Mouse (Mus musculus): ENCODE measurements around the gene Ext2.

The Ext2 gene

GRCm38 (mm10) chr2:93682601-93683202 lies 139.7 kb downstream of the Ext2 start:
- DNase-seq (ENCODE audit: low read depth, low spot score) = no peak

GRCm38 (mm10) chr2:93681321-93681720 lies 141.0 kb downstream of the Ext2 start:
- DNase-seq (ENCODE audit: low read depth, low spot score) = no peak

GRCm38 (mm10) chr2:93677231-93677630 lies 145.1 kb downstream of the Ext2 start:
- no peak for DNase-seq (ENCODE audit: low read depth, low spot score)

DNA sequence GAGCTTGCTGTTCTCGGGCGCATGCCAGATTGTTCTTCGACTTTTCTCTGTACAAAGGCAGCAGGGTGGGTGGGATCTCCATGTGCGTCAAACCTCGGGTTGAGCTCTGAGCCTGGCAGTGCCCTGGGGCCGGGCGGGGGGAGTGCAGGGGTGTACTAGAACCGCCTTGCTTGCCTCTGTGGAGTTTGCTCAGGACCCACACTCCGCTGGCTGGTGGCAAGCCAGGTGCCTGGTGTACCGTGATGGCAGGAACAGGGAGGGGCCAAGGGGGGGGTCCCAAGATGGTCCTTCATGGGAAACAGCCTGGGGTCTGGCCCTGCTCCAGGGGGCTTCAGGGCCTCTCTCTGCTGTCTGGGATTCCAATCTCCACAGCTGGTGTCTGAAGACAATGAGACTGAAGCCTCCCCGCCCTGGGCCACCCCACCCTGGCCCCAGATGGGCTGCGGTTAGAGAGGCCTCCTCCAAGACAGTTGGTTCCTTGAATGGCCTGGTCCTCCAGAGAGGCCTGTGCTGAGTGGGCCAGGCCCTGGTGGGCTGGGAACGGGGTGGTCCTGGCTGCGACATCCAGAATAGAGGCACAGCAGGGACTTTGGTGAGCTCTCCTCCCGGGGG lies 150.7 kb downstream of the Ext2 start:
- no peak for DNase-seq (ENCODE audit: low read depth, low spot score)

DNA sequence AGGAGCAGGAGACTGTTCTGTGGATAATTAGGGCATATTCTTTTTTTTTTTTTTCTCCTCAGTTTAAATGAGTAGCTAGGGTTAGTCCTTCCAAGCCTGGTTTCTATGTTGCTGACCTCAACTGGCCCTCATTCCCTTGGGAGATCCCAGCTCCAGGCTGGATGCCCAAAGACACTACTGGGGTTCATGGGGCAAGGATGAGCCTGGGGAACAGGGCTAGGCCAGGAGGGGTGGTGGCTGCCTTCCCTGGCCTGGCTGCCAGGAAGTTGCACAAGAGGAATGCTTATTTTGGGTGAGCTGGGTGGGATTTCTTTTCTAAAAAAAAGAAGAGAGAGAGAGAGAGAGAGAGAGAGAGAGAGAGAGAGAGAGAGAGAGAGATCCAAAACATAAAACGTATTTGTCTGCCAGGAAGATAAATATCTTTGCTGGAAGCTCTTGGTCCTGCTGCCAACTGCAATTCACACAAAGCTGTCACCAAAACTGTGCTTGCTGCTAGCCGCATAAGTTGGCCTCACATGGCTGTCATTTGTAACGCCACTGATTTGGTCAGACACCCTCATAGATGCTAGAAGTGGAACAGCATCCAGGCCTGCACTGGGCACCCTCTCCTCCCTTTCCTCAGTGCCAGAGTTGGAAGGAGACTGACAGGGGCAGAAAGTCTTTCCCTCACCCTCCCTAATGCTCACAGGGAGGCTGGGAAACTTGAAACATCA lies 156.1 kb downstream of the Ext2 start:
- no peak for DNase-seq (ENCODE audit: low read depth, low spot score)

DNA sequence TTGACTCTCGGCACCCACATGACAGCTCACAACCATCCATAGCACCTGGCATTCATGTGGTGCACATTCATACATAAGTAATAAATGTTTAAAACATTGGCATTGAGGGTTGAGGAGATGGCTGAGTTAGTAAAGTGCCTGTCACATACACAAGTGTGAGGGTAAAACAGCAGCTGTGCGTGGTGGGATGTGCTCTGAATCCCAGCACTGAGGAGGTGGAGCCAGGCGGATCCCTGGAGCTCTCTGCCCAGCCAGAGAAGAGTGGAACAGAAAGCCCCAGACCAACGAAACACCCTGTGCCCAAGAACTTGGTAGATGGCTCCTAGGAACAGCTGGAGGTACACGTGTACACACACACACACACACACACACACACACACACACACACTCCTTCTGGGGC lies 156.9 kb downstream of the Ext2 start:
- no peak for DNase-seq (ENCODE audit: low read depth, low spot score)

GRCm38 (mm10) chr2:93662240-93662865 lies 160.0 kb downstream of the Ext2 start:
- DNase-seq (ENCODE audit: low read depth, low spot score) = no peak

DNA sequence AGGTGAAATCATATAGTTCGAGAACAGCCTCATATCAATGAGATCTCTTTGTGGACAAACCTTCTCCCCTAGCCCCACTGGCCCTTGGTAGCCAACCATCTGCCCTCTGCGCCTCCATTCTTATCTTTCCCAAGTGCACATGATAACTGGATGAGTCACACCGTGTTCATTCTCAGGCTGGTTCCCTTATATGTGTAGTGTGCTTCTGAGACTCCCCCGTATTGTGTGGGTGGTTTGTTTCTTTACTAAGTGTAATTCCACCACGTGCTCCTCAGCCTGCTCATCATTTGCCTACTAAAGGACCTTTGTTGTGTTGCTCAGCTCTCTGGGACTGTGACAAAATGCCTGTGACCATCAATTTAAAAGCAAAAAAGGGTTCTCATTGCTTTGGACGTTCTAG lies 161.3 kb downstream of the Ext2 start:
- no peak for DNase-seq (ENCODE audit: low read depth, low spot score)

DNA sequence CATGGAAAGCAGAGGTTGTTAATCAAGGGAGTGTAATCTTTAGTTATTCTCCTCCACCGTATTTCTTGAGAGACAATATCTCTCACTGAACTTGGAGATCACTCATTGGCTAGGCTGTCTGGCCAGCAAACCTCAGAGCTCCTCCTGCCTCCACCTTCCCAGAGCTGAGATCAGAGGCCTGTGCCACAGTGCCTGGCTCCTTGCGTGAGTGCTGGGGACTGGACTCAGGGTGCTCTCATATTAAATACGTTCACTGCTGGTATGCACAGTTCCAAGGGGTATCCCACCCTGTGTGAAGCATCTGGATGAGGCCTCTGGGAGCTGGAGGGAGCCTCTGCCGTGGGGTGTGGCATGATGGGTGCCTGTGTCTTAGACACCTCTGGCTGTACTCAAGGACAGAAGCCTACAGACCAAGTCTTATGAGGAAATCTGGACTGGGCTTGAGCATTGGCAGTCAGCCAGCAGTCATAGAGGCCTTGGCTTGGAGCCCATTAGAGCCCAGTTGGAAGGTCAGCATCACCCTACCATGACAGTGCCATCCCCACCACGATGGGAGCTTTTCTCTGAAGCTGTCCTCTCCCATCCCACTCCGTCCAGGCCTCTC lies 162.6 kb downstream of the Ext2 start:
- DNase-seq (ENCODE audit: low read depth, low spot score) = no peak

DNA sequence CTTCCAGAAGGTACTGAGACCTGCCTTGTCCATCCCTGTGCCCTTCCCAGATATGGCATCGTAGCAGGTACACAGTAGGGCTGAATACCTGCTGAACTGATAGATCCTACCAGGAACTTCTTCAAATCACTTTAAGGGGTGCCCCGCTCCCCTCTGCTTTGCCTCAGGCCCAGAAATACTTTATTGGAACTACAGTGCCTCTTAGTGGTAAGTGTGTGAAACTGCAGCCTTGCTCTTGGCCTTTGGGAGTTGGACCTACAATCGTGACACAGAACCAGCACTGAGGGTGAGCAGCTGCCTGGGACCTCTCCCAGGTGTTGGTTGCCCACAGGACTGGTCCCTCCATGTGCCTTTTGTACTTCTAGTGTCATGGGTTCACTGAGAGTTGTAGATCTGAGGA lies 163.4 kb downstream of the Ext2 start:
- DNase-seq (ENCODE audit: low read depth, low spot score) = no peak

GRCm38 (mm10) chr2:93654336-93655055 lies 167.9 kb downstream of the Ext2 start:
- DNase-seq (ENCODE audit: low read depth, low spot score) = no peak

DNA sequence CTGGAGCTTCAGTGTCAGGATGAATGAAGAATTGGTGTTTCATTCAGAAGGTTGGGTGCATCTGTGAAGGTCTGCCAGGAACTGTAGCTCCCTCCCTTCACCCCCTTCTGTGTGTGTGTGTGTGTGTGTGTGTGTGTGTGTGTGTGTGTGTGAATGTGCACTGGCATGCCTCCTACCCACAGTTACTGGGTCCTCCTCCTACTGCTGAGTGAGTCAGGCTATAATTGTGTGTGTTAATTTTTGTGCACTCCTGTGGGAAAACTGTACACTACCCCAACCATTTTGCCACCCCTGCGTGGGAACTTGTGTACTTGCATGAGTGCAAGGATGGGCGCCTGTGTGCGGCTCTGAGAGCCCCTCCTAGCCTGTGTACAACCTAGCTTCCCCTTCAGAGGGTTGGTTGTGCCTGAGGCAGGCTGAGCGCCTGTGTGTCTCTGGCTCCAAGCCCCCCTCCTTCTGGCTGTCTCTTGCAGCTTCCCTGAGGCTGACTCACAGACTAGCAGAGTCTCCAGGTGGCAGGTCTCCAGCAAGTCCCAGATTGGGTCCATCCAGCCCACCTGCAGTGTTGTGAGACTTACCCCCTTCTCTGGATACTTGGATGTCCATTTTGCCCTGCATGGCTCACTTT lies 173.0 kb downstream of the Ext2 start:
- no peak for DNase-seq (ENCODE audit: low read depth, low spot score)

- no peak for DNase-seq (ENCODE audit: low read depth, low spot score)
These were observed 174.3 kb downstream of the Ext2 start for GRCm38 (mm10) chr2:93647924-93648575.

- no peak for DNase-seq (ENCODE audit: low read depth, low spot score)
These were observed 175.1 kb downstream of the Ext2 start for GRCm38 (mm10) chr2:93647051-93647923.

DNA sequence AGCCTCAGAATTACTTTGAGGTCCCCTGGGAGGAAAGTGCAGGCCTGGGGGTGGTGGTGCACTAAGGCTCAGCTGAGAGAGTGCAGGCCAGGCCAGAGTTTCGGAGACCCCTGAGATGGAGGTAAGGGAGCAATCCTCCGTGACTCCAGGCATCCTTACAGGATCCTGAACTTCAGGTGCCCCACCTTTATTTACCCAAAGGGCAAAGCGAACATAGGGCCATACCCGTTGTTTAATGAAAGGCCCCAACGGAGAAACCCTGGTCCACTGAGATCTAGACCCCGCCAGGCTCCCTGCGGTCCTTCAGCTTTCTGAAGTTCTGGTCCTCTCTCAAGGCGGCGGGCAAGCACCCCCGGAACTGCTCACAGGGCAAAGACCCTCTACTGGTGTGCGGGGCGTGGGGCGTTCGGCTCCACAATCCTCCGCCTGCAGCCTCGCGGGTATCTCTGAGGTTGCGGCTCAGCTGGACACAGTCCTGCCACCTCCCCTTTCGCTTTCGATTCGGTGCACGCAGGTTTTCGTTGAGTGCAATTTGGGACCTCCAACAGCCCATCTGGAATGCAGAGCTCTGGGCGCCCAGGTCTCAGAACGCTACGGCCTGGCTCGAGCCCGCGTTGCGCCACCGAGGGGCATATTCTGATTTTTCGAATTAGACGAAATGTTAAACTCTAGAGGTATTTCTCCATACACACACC lies 176.6 kb downstream of the Ext2 start:
- DNase-seq (ENCODE audit: low read depth, low spot score) = no peak

GRCm38 (mm10) chr2:93645197-93645596 lies 177.2 kb downstream of the Ext2 start:
- no peak for DNase-seq (ENCODE audit: low read depth, low spot score)

GRCm38 (mm10) chr2:93644731-93645130 lies 177.6 kb downstream of the Ext2 start:
- no peak for DNase-seq (ENCODE audit: low read depth, low spot score)

DNA sequence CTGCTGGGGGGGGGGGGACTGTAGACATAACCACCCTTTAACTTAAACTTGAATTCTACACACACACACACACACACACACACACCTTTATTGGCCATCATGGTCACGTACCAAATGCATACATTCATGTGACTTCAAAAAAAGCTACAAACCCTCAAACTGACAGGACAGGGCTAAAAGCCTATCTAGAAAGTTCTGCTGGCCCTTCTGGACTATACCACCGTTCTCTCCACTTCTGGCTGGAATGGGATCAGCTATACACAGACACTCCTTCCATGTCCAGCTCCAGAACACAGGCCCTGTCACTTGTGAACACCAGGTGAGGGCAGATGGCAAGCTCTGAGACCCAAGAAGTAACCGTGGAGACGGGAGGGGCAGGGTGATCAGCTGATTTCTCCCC lies 178.1 kb downstream of the Ext2 start:
- DNase-seq (ENCODE audit: low read depth, low spot score) = no peak

GRCm38 (mm10) chr2:93643403-93643780 lies 179.0 kb downstream of the Ext2 start:
- DNase-seq (ENCODE audit: low read depth, low spot score) = no peak
